Mouse (Mus musculus) heart, adult 9 months (tissue): ENCODE results near the gene Kcnk10.

Experiments used
- DNase-seq, 2 experiments: peaks; one replicate each; pipeline ENCODE4 v3.0.0; 2022; ENCODE audit warnings: low spot score in 2 of 2

Kcnk10 gene

GRCm38 (mm10) chr12:98406598-98406997 is 171.5 kb downstream of the Kcnk10 start:
- DNase-seq = no peak

GRCm38 (mm10) chr12:98406076-98406475 is 172.0 kb downstream of the Kcnk10 start:
- no peak for DNase-seq

- no peak for DNase-seq
Observed at GRCm38 (mm10) chr12:98396586-98396985, 181.5 kb downstream of the Kcnk10 start.

- DNase-seq = no peak
Observed at GRCm38 (mm10) chr12:98394115-98394514, 184.0 kb downstream of the Kcnk10 start.

GRCm38 (mm10) chr12:98391347-98391746 is 186.8 kb downstream of the Kcnk10 start:
- DNase-seq = no peak

GRCm38 (mm10) chr12:98389618-98390017 is 188.5 kb downstream of the Kcnk10 start:
- DNase-seq = no peak
